Mouse (Mus musculus): ENCODE data around the gene Pla2g5. TPM values are rescaled to one million over a fixed set of nuclear protein-coding genes. Genes with fewer than 3 reads are reported as not detected.

The Pla2g5 gene
- polyA plus RNA-seq, 1 experiment from 2014 or later: 0.18 TPM

DNA sequence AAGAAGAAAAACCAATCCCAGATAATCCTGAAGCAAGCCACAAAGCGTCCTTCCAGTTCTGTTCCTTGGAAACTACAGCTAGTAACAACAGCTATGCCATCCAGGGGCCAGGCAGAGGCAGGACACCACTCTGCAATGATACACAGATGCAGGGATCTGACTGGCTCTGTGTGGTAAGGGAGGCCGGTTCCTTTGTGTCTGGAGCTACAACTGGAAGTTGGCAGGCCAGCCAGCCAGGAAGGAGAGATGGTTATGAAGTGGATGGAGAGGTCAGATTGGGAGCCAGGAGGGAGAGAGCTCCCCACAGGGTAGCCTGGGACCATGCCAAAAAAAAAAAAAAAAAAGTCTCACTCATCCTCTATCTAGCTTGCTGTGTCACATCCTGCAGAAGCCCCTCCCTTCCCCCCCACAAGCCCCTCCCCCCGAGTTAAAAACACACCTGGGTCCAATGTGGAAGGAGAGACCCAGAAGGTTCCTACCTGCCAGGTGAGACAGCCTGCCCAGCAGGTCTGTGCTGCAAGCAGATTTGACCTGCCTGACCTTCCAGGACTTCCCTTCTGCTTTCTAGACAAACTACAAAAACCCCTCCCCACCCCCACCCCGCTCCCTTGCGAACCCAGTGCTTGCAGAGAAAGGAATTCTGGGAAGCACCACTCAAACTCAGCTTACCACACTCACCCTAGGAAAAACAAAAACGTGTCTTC, 66.6 kb downstream of the Pla2g5 start:
- H3K9ac ChIP-seq: no peak overlapping the region
- H3K4me3 ChIP-seq (replicated peaks): no peak overlapping the region
- ATAC-seq (ENCODE audit: insufficient read depth): no peak
- 26% methylated on average over 6 of the region's 6 CpGs for whole genome bisulfite sequencing (ENCODE audit: insufficient replicate concordance)
- H3K27ac ChIP-seq (replicated peaks): no peak overlapping the region
- no peaks in the 10 kb centered on the region for H3K9me3 ChIP-seq (replicated peaks)
- no peaks in the 10 kb centered on the region for H3K27me3 ChIP-seq
- H3K36me3 ChIP-seq (replicated peaks): no peaks in the 10 kb centered on the region
- no peak overlapping the region for H3K4me2 ChIP-seq
- H3K4me1 ChIP-seq (replicated peaks): no peaks in the 10 kb centered on the region

DNA sequence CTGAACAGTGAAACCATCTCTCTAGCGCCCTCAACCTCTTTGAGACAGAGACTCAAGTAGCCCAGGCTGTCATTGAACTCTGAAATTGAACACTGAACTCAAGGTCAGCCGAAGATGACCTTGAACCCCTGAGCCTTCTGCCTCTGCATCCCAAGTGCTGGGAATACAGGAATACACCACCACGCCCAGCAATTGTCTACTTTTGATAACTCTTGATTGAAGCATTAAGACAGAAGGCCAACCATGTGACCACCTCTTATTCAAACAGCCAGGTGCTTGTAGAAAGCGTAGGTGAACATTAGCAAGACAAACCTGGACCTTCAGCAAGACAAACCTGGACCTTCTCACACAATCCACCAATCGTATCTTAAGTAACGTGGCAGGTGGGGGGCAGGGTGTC, 68.9 kb downstream of the Pla2g5 start:
- Histone ChIP-seq H3K36me3 (replicated peaks) (no peaks in the 10 kb centered on the region), H3K9me3 (replicated peaks) (no peaks in the 10 kb centered on the region), H3K27me3 (no peaks in the 10 kb centered on the region), H3K4me3 (replicated peaks) (no peak overlapping the region), H3K9ac (no peak overlapping the region), H3K4me2 (no peak overlapping the region), H3K27ac (replicated peaks) (no peak overlapping the region), H3K4me1 (replicated peaks) (no peaks in the 10 kb centered on the region)
- WGBS (ENCODE audit: insufficient replicate concordance): 65% methylated on average over 6 of the region's 6 CpGs
- no peak for ATAC-seq (ENCODE audit: insufficient read depth)

DNA sequence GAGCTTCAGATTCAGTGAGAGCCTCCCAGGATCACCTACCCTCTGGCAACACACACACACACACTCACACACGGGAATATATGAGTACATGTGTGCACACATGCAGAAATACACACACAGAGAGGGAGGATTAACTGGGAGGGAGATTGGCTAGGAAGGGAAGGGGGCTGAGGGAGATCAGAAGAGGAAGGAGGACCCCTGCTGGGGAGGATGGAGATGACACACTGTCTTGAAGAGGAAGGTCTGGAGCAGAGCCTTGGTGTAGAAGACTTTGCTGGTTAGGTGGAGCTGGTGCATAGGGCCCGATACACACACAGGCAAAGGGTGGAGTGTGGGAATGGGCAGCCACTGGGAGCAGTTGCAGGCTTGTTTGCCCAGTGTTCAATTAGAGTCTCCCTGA, 70.0 kb downstream of the Pla2g5 start:
- H3K9ac ChIP-seq: no peak overlapping the region
- H3K4me3 ChIP-seq (replicated peaks): no peak overlapping the region
- WGBS (ENCODE audit: insufficient replicate concordance): 36% methylated on average over 2 of the region's 2 CpGs
- no peaks in the 10 kb centered on the region for H3K36me3 ChIP-seq (replicated peaks)
- no peak for ATAC-seq (ENCODE audit: insufficient read depth)
- H3K9me3 ChIP-seq (replicated peaks): no peaks in the 10 kb centered on the region
- H3K4me2 ChIP-seq: no peak overlapping the region
- no peak overlapping the region for H3K27ac ChIP-seq (replicated peaks)
- H3K27me3 ChIP-seq: no peaks in the 10 kb centered on the region
- H3K4me1 ChIP-seq (replicated peaks): no peaks in the 10 kb centered on the region

DNA sequence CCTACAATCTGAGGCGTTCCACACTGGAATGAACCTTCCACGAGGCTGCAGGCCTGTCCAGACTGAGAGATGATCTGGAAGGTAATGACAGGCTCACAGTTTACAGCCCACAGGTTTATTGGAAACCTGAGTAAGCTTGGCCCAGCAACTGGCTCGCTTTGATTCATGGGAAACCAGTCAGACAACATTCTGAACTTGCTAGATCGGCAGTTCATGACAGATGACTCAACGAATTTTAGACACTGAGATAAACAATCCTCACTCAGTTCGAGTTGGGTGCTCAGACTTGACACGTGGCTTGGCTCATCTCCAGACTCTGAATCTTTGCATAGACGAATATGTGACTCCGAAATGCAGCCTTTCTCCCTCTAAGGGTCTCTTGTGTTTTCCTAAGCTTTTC, 70.7 kb downstream of the Pla2g5 start:
- H3K27me3 ChIP-seq: no peaks in the 10 kb centered on the region
- no peak overlapping the region for H3K27ac ChIP-seq (replicated peaks)
- no peak overlapping the region for H3K9ac ChIP-seq
- no peak for ATAC-seq (ENCODE audit: insufficient read depth)
- 31% methylated on average over 9 of the region's 9 CpGs for WGBS (ENCODE audit: insufficient replicate concordance)
- H3K9me3 ChIP-seq (replicated peaks): no peaks in the 10 kb centered on the region
- H3K4me2 ChIP-seq: no peak overlapping the region
- H3K4me3 ChIP-seq (replicated peaks): no peak overlapping the region
- H3K4me1 ChIP-seq (replicated peaks): no peaks in the 10 kb centered on the region
- no peaks in the 10 kb centered on the region for H3K36me3 ChIP-seq (replicated peaks)

DNA sequence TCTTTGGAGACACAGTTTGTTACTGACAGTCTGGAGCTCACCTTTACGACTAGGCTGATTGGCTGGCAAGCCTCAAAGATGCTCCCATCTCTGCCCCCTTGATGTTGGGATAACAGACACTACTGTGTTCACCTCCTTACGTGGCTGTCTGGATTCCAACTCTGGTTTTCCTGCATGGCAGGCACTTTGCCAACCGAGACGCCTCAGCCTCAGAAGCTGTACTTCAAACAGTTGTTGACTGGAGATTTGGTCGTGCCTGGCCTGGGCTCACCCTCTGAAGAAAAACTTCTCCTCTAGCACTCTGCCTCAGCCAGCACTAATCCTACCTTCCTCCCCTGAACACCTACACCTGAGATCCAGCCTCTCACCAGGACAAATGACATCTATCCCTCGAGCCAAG, 71.8 kb downstream of the Pla2g5 start:
- Histone ChIP-seq H3K27me3 (no peaks in the 10 kb centered on the region), H3K9ac (no peak overlapping the region), H3K4me2 (no peak overlapping the region), H3K4me3 (replicated peaks) (no peak overlapping the region), H3K27ac (replicated peaks) (no peak overlapping the region), H3K9me3 (replicated peaks) (no peaks in the 10 kb centered on the region), H3K36me3 (replicated peaks) (no peaks in the 10 kb centered on the region), H3K4me1 (replicated peaks) (no peaks in the 10 kb centered on the region)
- 46% methylated on average over 6 of the region's 6 CpGs for WGBS (ENCODE audit: insufficient replicate concordance)
- ATAC-seq (ENCODE audit: insufficient read depth): no peak

DNA sequence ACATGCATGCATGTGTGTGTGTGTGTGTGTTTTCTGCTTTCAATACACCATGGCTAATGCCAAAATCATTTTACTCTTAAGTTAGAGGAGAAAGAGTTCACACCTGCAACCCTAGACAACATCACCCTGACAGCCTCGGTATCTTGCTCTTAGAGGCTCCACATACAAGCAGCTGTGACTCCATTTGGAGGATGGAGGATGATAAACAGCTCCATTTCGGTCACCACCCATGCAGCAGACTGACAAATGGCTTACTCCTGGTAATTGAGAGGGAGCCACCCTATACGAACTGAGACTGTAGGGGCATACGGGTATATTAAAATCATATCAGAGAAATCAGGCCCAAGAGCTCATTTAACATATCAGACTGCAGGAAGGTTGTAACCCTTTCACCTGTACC, 74.9 kb downstream of the Pla2g5 start:
- no peaks in the 10 kb centered on the region for H3K27me3 ChIP-seq
- no peak overlapping the region for H3K9ac ChIP-seq
- no peak overlapping the region for H3K27ac ChIP-seq (replicated peaks)
- H3K9me3 ChIP-seq (replicated peaks): no peaks in the 10 kb centered on the region
- H3K4me3 ChIP-seq (replicated peaks): no peak overlapping the region
- H3K36me3 ChIP-seq (replicated peaks): no peaks in the 10 kb centered on the region
- ATAC-seq (ENCODE audit: insufficient read depth): no peak
- 51% methylated on average over 4 of the region's 4 CpGs for WGBS (ENCODE audit: insufficient replicate concordance)
- no peaks in the 10 kb centered on the region for H3K4me1 ChIP-seq (replicated peaks)
- H3K4me2 ChIP-seq: no peak overlapping the region

DNA sequence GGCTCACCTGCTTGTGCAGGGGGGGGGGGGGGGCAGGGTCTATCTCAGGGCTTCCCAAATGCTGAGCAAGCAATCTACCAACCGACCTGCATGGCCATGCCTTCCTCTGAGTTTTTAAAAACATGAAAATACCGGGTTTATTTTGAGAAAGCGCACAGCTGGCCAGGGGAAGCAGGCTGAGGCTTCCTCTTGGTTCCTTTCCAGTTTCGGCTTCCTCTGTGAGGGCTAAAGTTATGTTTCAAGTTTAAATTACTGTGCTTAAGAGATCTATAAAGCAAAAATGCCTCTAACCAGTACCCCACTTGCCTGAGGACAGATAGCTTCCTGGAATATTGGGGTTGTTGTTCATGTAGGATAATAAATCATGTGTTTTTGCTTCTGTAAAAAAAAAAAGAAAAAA, 77.1 kb downstream of the Pla2g5 start:
- Histone ChIP-seq H3K4me1 (replicated peaks) (no peaks in the 10 kb centered on the region), H3K4me2 (no peak overlapping the region), H3K9me3 (replicated peaks) (no peaks in the 10 kb centered on the region), H3K9ac (no peak overlapping the region), H3K27ac (replicated peaks) (no peak overlapping the region), H3K4me3 (replicated peaks) (no peak overlapping the region), H3K36me3 (replicated peaks) (no peaks in the 10 kb centered on the region), H3K27me3 (no peaks in the 10 kb centered on the region)
- 34% methylated on average over 4 of the region's 4 CpGs for WGBS (ENCODE audit: insufficient replicate concordance)
- ATAC-seq (ENCODE audit: insufficient read depth): no peak

DNA sequence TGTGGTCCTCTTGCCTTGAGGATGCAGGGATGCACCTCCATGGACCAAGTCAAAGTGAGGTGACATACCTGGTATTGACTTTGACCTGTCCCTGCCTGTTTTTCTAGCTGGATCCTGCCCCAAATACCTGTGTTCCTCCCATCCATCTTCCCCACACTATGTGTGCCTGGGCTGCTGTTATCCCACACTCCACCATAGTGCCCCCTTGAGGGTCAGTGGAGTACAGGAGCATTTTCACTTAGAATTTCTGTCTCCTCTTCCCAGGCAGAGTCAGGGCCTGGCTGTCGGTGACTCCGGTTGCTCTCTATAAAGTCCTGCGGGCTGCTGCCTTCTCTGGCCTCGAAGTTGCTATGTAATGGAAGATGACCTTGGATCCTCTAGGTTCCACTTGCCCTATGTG, 77.6 kb downstream of the Pla2g5 start:
- H3K9me3 ChIP-seq (replicated peaks): no peaks in the 10 kb centered on the region
- WGBS (ENCODE audit: insufficient replicate concordance): 55% methylated on average over 4 of the region's 4 CpGs
- no peaks in the 10 kb centered on the region for H3K4me1 ChIP-seq (replicated peaks)
- no peak for ATAC-seq (ENCODE audit: insufficient read depth)
- H3K4me3 ChIP-seq (replicated peaks): no peak overlapping the region
- H3K36me3 ChIP-seq (replicated peaks): no peaks in the 10 kb centered on the region
- H3K4me2 ChIP-seq: no peak overlapping the region
- no peak overlapping the region for H3K27ac ChIP-seq (replicated peaks)
- H3K27me3 ChIP-seq: no peaks in the 10 kb centered on the region
- no peak overlapping the region for H3K9ac ChIP-seq

DNA sequence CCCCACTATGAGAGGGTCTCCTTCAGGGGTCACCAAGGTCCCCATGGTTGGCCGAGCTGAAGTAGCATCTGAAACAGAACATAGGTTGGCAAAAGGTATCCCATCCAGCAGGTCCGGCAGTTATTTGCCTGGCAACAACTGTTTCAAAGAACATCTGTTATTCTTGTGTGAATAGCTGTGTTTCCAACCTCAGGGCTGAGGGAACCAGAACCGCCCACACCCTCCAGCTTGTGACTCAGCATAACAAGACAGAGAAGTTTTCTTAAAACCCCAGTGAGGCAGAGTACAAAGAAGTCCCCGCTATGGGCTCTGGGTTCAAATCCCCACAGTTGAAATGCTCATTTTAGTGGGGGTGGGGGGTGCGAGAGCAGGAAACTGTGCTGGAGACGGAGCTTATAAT, 81.2 kb downstream of the Pla2g5 start:
- no peaks in the 10 kb centered on the region for H3K4me1 ChIP-seq (replicated peaks)
- H3K9ac ChIP-seq: no peak overlapping the region
- no peaks in the 10 kb centered on the region for H3K36me3 ChIP-seq (replicated peaks)
- 0 out of 2 replicates have a peak, but pooled peaks cover 4% of the 10 kb centered on the region for H3K27me3 ChIP-seq
- no peak overlapping the region for H3K4me3 ChIP-seq (replicated peaks)
- H3K4me2 ChIP-seq: no peak overlapping the region
- no peaks in the 10 kb centered on the region for H3K9me3 ChIP-seq (replicated peaks)
- no peak for ATAC-seq (ENCODE audit: insufficient read depth)
- WGBS (ENCODE audit: insufficient replicate concordance): 60% methylated on average over 6 of the region's 6 CpGs
- no peak overlapping the region for H3K27ac ChIP-seq (replicated peaks)

DNA sequence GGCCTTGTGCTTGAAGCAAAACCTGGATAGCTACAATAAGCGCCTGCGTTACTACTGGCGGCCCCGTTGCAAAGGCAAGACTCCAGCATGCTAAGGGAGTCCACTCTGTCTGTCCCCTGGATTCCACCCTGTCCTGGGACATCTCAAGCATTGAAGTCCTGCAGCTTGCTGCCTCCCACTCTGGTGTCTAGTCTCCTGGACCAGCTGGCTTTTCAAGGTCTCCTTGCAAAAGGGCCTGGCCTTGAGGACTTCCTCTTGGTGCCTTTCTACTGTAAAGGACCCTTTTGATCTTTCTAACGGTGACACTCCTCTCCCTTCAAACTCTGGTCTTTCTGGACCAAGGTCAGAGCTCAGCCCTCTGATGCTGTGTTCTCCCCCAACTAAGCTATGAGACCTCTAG, 83.0 kb downstream of the Pla2g5 start:
- Histone ChIP-seq H3K9me3 (replicated peaks) (no peaks in the 10 kb centered on the region), H3K36me3 (replicated peaks) (no peaks in the 10 kb centered on the region)
- ATAC-seq (ENCODE audit: insufficient read depth): no peak

DNA sequence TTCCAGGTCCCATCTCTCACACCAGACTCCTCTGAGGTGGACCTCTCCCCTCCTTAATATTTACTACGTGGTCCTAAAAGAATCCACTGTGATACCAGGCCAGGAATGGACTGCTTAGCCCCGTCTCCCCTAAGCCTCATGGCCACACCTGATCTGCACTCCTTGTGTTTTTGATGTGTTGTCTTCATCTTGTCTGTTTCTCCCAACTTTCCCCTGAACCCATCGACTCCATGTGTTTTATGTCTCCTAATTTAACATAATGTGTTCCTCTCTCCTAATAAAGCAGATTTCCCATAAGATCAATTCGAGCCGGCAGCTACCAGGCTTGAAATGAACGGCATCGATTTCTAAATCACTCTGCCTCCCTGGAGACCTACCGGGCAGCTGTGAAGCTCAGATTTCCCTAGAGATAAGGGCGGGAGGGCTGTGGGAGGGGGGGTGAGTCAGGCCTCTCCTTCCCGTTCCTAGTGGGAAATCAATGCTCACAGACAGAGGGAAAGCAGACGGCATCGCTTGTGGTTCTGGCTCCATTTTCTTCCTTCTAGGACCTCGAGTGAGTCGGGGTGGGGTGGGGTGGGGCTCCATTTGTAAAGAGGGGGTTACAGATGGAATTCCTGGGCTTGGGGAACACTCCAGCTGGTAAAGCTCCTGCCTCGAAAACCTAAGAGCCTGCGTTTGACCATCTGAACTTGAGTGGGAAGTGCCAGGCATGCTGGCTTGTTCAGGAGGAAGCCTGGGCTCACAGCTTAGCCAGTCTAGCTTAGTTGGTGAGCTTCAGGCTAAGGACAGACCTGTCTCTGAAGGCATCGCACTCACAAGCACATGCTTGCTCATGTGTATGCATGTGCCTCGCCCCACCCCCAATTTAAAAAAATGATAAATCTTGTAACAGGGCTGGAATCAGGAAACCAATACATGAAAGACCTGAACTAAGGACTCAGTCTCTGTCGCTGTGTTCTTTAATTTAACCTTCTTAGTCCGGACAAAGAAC, 85.6 kb downstream of the Pla2g5 start:
- Histone ChIP-seq H3K27ac (replicated peaks) (no peak overlapping the region), H3K36me3 (replicated peaks) (no peaks in the 10 kb centered on the region), H3K4me2 (no peak overlapping the region), H3K27me3 (0 out of 2 replicates have a peak, but pooled peaks cover 4% of the 10 kb centered on the region), H3K4me3 (replicated peaks) (no peak overlapping the region), H3K9ac (no peak overlapping the region), H3K4me1 (replicated peaks) (no peaks in the 10 kb centered on the region), H3K9me3 (replicated peaks) (no peaks in the 10 kb centered on the region)
- ATAC-seq (ENCODE audit: insufficient read depth): no peak
- WGBS (ENCODE audit: insufficient replicate concordance): 28% methylated on average over 20 of the region's 20 CpGs

More for the DNA sequence above, 83.0 kb downstream of the Pla2g5 start:
- 69% methylated on average over 5 of the region's 5 CpGs for WGBS (ENCODE audit: insufficient replicate concordance)
- Histone ChIP-seq H3K9ac (no peak overlapping the region), H3K27ac (replicated peaks) (no peak overlapping the region), H3K4me2 (no peak overlapping the region), H3K27me3 (0 out of 2 replicates have a peak, but pooled peaks cover 4% of the 10 kb centered on the region), H3K4me1 (replicated peaks) (no peaks in the 10 kb centered on the region), H3K4me3 (replicated peaks) (no peak overlapping the region)

All from liver, embryonic 15.5 days (tissue).